Mouse (Mus musculus) brain, embryonic 14.5 days (tissue): Measurements from ENCODE around the gene Fam219a.

Experiments
- CTCF ChIP-seq: fragments of 200-500 bp; IDR thresholded peaks from 2 replicates; pipeline ENCODE4 v1.5.1; 2012; ENCODE audit warnings: inconsistent platforms, mild to moderate bottlenecking, moderate library complexity, borderline replicate concordance; ENCODE audit not compliant: insufficient read depth, insufficient read length; ENCODE audit errors: extremely low read depth
- POLR2A ChIP-seq: fragments of 200-500 bp; IDR thresholded peaks from 2 replicates; pipeline ENCODE4 v1.6.1; 2012; ENCODE audit warnings: mild to moderate bottlenecking, inconsistent platforms, borderline replicate concordance; ENCODE audit not compliant: poor library complexity, insufficient read depth, insufficient read length, severe bottlenecking; ENCODE audit errors: extremely low read depth

GRCm38 (mm10) chr4:41557092-41557491 lies 12.2 kb downstream of the Fam219a start:
- TF ChIP-seq POLR2A (no peak), CTCF (no peak)
